Mouse (Mus musculus): ENCODE results near the gene Il1rapl2.

Gene Il1rapl2

DNA sequence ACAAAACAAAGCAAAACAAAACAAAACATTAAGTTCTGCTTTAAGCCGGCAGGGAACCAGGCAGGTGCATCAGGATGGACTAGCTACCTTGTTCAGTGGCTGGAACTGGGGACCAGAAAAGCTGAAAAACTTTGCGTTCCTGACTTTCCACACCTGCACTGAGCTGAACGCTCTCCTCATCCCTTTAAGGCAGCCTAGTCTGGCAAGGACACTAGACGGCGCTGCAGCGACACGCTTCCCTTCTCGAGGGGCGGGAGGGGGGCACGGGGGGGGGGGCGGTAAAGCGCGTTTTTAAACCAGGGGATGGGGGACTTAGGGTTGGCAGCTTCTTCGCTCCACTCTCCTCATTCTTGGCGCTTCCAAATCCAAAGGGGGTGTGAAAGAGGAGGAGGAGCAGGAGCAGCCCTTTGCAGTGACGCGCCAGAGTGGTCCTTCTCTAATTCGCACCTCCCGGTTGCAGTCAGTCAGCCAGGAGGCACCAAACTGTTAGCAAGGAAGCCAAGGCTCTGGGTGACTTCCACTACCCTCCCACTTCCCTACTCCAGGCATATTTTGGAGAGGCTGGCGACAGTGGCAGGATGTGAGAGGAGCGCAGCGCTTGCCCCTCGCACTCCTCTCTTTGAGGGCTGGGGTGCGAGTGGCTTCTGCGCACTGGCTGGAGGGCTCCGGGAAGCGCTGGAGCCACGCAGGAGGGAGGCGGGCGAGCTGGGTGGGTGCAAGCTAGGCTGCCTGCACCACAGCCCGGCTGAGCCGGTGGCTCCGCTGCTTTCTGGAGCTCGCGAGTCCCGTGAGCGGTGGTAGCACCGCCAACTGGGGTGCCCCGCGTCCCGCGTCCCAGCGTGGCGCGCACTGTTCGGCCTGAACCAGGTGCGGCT is at the start of gene Il1rapl2:
TSS of gene Il1rapl2 (plus strand) at position 288 of the 875 bp plus-strand sequence.
- no peak for DNase-seq (ENCODE audit: low spot score in 2 of 2)

GRCm38 (mm10) chrX:137548348-137548747 is 22.1 kb upstream of the Il1rapl2 start:
- DNase-seq (ENCODE audit: low spot score in 2 of 2), result no peak

GRCm38 (mm10) chrX:137569472-137570188 is 778 bp upstream of the Il1rapl2 start:
- DNase-seq (ENCODE audit: low spot score in 2 of 2), result no peak

GRCm38 (mm10) chrX:137582656-137583055 is 12.2 kb downstream of the Il1rapl2 start:
- no peak for DNase-seq (ENCODE audit: low spot score in 2 of 2)

- no peak for DNase-seq (ENCODE audit: low spot score in 2 of 2)
Measured at GRCm38 (mm10) chrX:137620697-137621096, 50.3 kb downstream of the Il1rapl2 start.

- peak in 1 of 2 experiments; percentile 10 for DNase-seq (ENCODE audit: low spot score in 2 of 2)
Measured at GRCm38 (mm10) chrX:137667011-137667410, 96.6 kb downstream of the Il1rapl2 start.

DNA sequence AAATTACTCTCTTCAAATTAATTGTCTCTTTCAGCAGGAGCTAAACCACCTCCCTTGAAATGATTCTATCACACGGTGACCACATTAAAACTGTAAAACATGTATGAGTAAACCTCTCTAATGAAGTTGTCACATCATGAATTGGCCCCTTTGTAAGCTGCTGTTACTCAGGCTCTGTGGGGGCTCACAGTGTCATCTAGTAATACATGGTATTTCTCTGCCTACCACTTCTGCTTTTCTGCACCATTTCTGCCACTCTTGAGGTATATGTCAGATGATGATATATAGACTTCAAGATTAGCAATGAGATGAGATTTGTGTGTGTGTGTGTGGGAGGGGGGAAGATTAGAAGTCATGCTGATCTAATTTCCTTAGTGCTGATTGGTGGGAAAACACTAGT is 117.6 kb downstream of the Il1rapl2 start:
- DNase-seq (ENCODE audit: low spot score in 2 of 2), result no peak

DNA sequence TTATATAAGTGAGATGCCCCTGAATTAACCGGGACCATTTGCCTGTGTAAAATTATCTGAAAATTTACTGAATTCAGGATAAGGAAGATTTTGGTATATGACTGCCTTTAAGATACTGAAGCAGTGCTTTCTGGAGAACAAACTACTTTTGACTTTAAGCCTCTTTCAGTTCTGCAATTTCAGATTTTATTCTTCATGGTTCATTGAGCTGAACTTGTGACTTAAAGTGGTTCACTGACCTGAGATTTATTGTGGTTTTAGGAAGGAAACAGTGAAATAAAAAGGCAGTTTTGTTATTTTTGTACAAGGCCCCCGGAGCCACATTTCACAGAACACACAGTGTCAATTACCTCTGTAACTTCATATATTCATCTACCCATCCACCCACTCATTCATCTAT is 129.6 kb downstream of the Il1rapl2 start:
- DNase-seq (ENCODE audit: low spot score in 2 of 2), result no peak

DNA sequence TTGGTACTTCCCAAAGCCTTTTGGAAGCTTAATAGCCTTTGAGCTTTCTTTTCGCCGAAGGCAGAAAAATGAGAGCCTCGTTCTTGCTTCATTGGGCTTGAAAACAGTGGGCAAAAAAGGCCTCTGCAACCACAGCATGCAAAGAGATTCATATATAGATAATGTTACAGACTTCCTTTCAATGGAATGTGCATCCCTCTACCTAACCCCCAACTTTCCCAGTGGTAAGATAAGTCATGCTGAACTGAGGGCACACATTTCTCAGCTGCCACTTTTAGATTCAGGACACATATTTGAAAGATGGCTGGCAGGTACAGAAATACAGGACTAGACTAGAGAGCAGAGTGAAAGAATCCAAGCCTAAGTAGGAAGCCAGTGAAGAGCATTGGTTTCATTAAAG is 185.1 kb downstream of the Il1rapl2 start:
- no peak for DNase-seq (ENCODE audit: low spot score in 2 of 2)

- DNase-seq (ENCODE audit: low spot score in 2 of 2), result no peak
Measured at GRCm38 (mm10) chrX:137805484-137806200, 235.2 kb downstream of the Il1rapl2 start.

DNA sequence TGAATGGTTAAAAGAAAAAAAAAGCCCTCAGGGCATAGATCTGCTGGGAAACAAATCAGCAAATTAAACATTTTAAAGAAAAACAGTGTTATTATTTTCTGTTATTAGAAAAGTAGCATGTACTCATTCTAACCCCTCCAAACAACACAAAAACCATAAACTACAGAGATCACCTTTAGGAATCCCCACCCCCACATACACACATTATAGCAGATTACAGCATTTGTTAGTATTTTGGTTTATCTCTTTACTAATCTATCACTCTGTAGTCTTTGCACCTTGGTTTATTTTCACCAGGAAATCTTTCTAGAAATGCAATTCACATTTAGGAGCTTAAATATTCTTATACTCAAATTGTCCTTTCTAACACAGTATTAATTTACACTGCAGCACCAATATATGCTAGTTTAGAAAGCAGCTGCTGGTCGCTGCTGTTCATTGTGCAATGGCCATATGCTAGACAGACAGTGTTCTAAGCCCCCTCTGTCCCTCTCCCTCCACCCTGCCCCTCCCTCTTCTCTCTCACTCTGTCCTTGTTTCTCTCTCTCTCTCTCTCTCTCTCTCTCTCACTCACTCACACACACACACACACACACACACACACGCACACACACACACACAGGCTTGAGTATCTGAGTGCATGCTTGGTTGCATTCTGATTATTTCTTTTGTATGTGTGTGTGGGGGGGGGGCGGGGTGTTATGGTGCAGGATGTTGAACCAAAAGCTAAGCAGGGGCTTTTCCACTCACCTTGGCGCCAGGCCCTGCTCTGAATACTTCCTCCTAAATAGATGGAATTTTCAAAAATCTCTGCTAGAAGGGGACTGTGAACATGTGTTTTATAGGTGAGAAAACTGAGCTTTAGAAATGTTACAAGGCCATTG is 236.1 kb downstream of the Il1rapl2 start:
- DNase-seq (ENCODE audit: low spot score in 2 of 2), result no peak

DNA sequence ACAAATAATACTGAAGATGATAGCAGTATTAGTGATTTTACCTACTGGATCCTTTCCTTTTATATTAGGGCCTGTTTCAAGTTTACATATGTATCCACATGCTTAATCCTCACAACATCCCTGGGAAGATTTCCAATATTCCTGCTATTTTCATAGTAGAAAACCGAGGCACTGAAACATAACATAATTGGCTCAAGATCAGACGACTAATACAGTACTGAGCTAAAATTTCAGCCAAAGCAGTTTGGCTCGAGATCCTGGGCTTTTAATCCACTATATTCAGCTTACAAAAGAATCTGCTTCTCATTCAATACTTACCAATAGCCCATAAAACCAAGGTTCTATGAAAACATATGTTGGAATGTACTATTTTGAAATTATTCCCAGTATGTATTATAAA is 239.1 kb downstream of the Il1rapl2 start:
- no peak for DNase-seq (ENCODE audit: low spot score in 2 of 2)

- no peak for DNase-seq (ENCODE audit: low spot score in 2 of 2)
Measured at GRCm38 (mm10) chrX:137812151-137812550, 241.7 kb downstream of the Il1rapl2 start.

- DNase-seq (ENCODE audit: low spot score in 2 of 2), result no peak
Measured at GRCm38 (mm10) chrX:137848936-137849335, 278.5 kb downstream of the Il1rapl2 start.

GRCm38 (mm10) chrX:137923490-137923889 is 353.1 kb downstream of the Il1rapl2 start:
- no peak for DNase-seq (ENCODE audit: low spot score in 2 of 2)

DNA sequence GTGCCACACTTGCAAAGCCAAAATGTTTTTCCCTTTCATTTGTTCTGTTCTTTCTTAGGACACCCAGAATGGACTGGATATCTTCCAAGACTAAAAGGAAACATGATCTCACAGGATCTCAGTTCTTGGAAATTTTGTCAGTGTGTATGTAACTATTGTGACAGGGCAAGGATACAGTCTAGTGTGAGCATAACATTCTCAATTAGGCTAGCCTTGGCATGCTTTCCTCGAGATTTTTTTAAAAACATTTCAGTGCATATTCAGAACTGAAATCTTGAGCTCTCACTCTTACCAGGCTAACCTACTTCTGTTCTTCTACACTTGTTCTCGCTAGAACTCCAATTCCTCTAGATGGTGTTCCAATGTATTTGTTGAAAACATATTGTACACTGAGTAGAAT is 356.4 kb downstream of the Il1rapl2 start:
- DNase-seq (ENCODE audit: low spot score in 2 of 2), result no peak

- DNase-seq (ENCODE audit: low spot score in 2 of 2), result no peak
Measured at GRCm38 (mm10) chrX:137947741-137948140, 377.3 kb downstream of the Il1rapl2 start.

DNA sequence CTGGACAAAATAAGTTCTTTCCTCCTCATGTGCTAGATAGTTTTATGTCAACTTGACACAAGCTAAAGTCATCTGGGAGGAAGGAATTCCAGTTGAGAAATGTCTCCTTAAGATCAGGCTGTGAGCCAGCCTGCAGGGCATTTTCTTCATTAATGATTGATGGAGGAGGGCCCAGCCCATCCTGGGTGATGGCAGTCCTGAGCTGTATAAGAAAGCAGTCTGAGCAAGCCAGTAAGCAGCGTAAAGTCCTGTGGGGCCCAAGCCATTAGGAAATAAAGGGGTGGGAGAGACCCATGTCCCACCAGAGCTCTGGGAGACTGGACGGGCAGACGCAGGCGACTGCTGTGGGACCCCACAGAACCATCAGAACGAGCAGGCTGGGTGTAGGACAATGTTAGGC is 400.9 kb downstream of the Il1rapl2 start:
- no peak for DNase-seq (ENCODE audit: low spot score in 2 of 2)

GRCm38 (mm10) chrX:138043113-138043512 is 472.7 kb downstream of the Il1rapl2 start:
- no peak for DNase-seq (ENCODE audit: low spot score in 2 of 2)

DNA sequence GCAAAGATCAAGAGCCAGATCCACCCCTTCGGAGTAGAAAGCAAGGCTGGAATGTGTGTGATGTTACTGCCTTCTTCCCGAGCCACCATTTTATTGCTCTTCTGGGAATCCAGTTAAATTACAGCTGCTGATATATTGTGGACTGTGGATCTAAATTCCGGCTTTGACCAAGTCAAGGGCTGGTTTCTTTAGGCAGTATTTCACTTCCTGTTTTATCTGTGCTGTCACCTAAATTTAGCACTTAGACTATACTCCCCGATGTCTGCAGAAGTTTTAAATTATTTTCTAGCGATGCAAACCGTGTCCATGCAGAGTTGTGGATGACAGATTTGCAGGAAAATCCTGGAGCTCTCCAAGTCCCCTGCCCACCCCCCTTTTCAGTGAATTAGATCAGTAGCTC is 533.5 kb downstream of the Il1rapl2 start:
- no peak for DNase-seq (ENCODE audit: low spot score in 2 of 2)

- DNase-seq (ENCODE audit: low spot score in 2 of 2), result no peak
Measured at GRCm38 (mm10) chrX:138104668-138105067, 534.3 kb downstream of the Il1rapl2 start.
